Mouse (Mus musculus) midbrain, postnatal 0 days (tissue): ENCODE data around the gene Epsti1. TPM values are rescaled to one million over a fixed set of nuclear protein-coding genes. Genes with fewer than 3 reads are reported as not detected.

Source experiments
- ATAC-seq: fragments of 200-750 bp; cut with Nextera tagmentation; 2 replicates; pipeline ENCODE4 v1.8.0; 2017; ENCODE audit warnings: moderate number of reproducible peaks, mild to moderate bottlenecking, moderate TSS enrichment, moderate library complexity; ENCODE audit not compliant: low FRiP score
- DNase-seq: peaks from one replicate; pipeline ENCODE4 v3.0.0-alpha.2; 2015; ENCODE audit warnings: low spot score
- H3K27ac ChIP-seq: fragments of 300-500 bp; sonication (generic); 2 replicates; pipeline ENCODE4 v1.5.1; 2014; ENCODE audit warnings: low read depth, mild to moderate bottlenecking, low read length, mixed read lengths
- H3K27me3 ChIP-seq: fragments of 300-500 bp; sonication (generic); 2 replicates; pipeline ENCODE4 v1.6.1; 2014; ENCODE audit warnings: low read length, control low read depth, mixed read lengths; ENCODE audit not compliant: insufficient read depth
- H3K36me3 ChIP-seq: fragments of 300-500 bp; sonication (generic); 2 replicates; pipeline ENCODE4 v1.6.1; 2014; ENCODE audit warnings: low read length, control low read depth, mixed read lengths; ENCODE audit not compliant: insufficient read depth
- H3K4me1 ChIP-seq: fragments of 300-500 bp; sonication (generic); 2 replicates; pipeline ENCODE4 v1.6.1; 2014; ENCODE audit warnings: mild to moderate bottlenecking, control low read depth, antibody characterized with exemption, low read length, mixed read lengths; ENCODE audit not compliant: insufficient read depth
- H3K4me2 ChIP-seq: fragments of 300-500 bp; sonication (generic); 2 replicates; pipeline ENCODE4 v1.6.1; 2014; ENCODE audit warnings: low read depth, mild to moderate bottlenecking, low read length, mixed read lengths; ENCODE audit not compliant: poor library complexity, severe bottlenecking
- H3K4me3 ChIP-seq: fragments of 300-500 bp; sonication (generic); 2 replicates; pipeline ENCODE4 v1.5.1; 2014; ENCODE audit warnings: low read depth, mild to moderate bottlenecking, low read length, moderate library complexity
- H3K9ac ChIP-seq: fragments of 300-500 bp; sonication (generic); replicated peaks from 2 replicates; pipeline ENCODE4 v1.6.1; 2014; ENCODE audit warnings: mild to moderate bottlenecking, low read length, moderate library complexity, mixed read lengths; ENCODE audit not compliant: poor library complexity, severe bottlenecking
- H3K9me3 ChIP-seq: fragments of 300-500 bp; sonication (generic); 2 replicates; pipeline ENCODE4 v1.6.1; 2016; ENCODE audit warnings: low read length, control low read depth
- CTCF ChIP-seq: IDR thresholded peaks from 2 replicates; pipeline ENCODE4 v1.5.1; 2016; ENCODE audit warnings: antibody characterized with exemption, mild to moderate bottlenecking
- WGBS: fragments of 180-500 bp; shearing (Covaris S2); extraction: QIAGEN DNeasy Blood & Tissue Kit; methylation state at CpG from one replicate; pipeline ENCODE4 v1.1.7; 2014; 5-methylcytosine and 5-hydroxymethylcytosine counted together
- polyA plus RNA-seq: library from polyadenylated mRNA; unstranded; fragments of >200 nt; fragmentation: Nextera tagmentation; extraction: Ambion mirVana; gene quantifications from 2 replicates; pipeline ENCODE4 v1.2.1, GENCODE M21; 2015
- total RNA-seq: library from RNA; depleted of rRNA; stranded (reverse); fragments of >200 nt; gene quantifications from 2 replicates; pipeline ENCODE4 v1.2.3, GENCODE M21; 2014

The Epsti1 gene
- total and polyA plus RNA-seq, 2 experiments from 2014 or later: 0.68 to 1.0 TPM

DNA sequence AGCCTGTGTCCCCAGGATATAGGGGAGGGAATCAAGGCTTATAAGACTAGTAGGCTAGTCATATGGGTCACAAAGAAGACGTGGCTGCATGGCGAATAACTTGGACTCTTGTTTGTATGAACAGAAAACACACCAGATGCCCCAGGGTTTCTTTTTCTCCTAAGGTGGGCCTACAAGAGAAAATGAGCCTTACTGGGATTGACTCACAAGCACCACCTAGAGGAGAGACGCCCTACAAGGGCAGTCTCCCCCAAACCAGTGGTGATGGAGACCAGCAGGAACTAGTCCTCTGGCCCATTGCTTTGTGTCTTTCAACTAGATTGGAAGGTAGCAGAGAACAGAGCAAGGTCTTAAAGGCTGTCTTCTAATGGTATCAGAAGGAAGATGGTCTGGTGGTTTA is 22.7 kb downstream of the Epsti1 start:
- Histone ChIP-seq H3K27me3 (no peaks in the 10 kb centered on the region), H3K9me3 (no peaks in the 10 kb centered on the region), H3K4me3 (no peak overlapping the region), H3K27ac (no peak overlapping the region), H3K4me1 (no peaks in the 10 kb centered on the region), H3K4me2 (no peak overlapping the region), H3K36me3 (no peaks in the 10 kb centered on the region), H3K9ac (no peak overlapping the region)
- TF ChIP-seq CTCF: peak; percentile 54
- WGBS: 43% methylated on average over 3 of the region's 3 CpGs
- DNase-seq (no peak), ATAC-seq (no peak)

DNA sequence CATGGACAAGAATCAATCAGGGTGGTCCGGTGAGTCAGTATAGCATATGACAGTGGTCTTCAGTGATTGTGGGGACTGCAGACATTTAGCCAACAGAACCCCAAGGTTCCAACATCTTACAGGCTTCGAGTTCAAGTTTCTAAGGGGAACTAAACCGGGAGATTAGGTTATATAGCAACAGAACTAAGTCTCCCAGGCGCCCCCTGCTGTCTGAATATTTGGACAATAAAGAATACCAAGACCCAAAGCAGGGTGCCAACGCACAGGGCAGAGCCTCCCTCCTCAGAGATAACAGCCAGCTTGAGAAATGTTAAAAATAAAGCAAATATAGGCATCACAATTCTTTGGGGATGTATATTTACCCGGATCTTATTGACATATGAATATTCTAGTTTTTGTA is 24.0 kb downstream of the Epsti1 start:
- 46% methylated on average over 6 of the region's 6 CpGs for WGBS
- H3K4me1 ChIP-seq: no peaks in the 10 kb centered on the region
- H3K4me2 ChIP-seq: no peak overlapping the region
- ATAC-seq: no peak
- no peaks in the 10 kb centered on the region for H3K27me3 ChIP-seq
- peak; percentile 74 for DNase-seq
- no peak overlapping the region for H3K4me3 ChIP-seq
- peak; percentile 55 for TF ChIP-seq CTCF
- H3K9ac ChIP-seq: no peak overlapping the region
- H3K36me3 ChIP-seq: no peaks in the 10 kb centered on the region
- H3K27ac ChIP-seq: no peak overlapping the region
- no peaks in the 10 kb centered on the region for H3K9me3 ChIP-seq

DNA sequence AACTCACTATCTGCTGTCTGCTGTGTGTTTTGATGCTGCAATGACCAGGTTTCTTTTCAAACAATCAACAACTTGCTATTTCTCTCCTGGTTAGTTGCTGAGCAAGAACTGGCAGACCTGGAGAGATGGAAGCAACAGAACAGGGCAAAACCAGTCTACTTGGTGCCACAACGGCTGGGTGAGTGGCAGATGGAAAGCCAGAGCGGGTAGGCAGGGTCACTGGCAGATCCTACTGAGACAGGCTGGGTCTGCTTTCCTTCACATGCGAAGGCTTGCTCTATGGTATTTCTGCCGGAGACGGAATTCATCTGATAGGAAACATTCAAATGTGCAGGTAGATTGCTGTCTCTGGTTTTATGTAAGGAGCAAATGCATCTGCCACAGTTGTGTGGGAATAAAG is 24.6 kb downstream of the Epsti1 start:
- no peak for ATAC-seq

DNA sequence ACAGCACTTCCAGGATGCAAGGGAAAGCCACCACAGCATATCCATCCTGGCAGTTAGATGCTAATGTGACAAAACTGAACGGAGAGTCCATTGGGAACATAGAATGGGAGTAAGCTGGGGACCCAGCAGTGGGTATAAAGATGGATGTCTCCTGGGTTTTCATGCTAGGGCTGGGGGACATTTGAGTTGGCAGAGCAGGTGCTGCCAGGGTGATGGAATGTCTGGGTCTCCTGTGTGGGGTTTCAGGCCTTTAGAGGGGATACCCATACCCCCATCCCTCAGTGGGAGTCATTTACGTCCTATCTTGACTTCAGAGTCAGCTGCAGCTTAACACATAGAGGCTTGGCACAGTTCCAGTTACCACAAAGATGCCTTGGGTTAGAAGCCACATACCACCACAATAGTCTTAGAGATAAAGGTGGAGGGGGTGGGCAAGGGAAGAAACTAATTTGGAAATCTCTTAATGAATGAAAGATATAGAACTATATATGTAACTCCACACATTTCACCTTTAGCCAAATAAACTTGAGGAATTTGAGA is 25.2 kb downstream of the Epsti1 start:
- no peak overlapping the region for H3K9ac ChIP-seq
- H3K27me3 ChIP-seq: no peaks in the 10 kb centered on the region
- no peaks in the 10 kb centered on the region for H3K4me1 ChIP-seq
- no peaks in the 10 kb centered on the region for H3K9me3 ChIP-seq
- H3K4me3 ChIP-seq: no peak overlapping the region
- no peaks in the 10 kb centered on the region for H3K36me3 ChIP-seq
- no peak overlapping the region for H3K27ac ChIP-seq
- DNase-seq (no peak), ATAC-seq (no peak)
- 58% methylated on average over 2 of the region's 2 CpGs for WGBS
- H3K4me2 ChIP-seq: no peak overlapping the region
- TF ChIP-seq CTCF: no peak

More for the DNA sequence above, 24.6 kb downstream of the Epsti1 start:
- DNase-seq: no peak
- no peak overlapping the region for H3K4me3 ChIP-seq
- no peak overlapping the region for H3K27ac ChIP-seq
- no peak overlapping the region for H3K9ac ChIP-seq
- WGBS: 93% methylated on average over 5 of the region's 5 CpGs
- H3K4me2 ChIP-seq: no peak overlapping the region
- H3K27me3 ChIP-seq: no peaks in the 10 kb centered on the region
- no peaks in the 10 kb centered on the region for H3K4me1 ChIP-seq
- TF ChIP-seq CTCF: no peak
- no peaks in the 10 kb centered on the region for H3K36me3 ChIP-seq
- no peaks in the 10 kb centered on the region for H3K9me3 ChIP-seq

DNA sequence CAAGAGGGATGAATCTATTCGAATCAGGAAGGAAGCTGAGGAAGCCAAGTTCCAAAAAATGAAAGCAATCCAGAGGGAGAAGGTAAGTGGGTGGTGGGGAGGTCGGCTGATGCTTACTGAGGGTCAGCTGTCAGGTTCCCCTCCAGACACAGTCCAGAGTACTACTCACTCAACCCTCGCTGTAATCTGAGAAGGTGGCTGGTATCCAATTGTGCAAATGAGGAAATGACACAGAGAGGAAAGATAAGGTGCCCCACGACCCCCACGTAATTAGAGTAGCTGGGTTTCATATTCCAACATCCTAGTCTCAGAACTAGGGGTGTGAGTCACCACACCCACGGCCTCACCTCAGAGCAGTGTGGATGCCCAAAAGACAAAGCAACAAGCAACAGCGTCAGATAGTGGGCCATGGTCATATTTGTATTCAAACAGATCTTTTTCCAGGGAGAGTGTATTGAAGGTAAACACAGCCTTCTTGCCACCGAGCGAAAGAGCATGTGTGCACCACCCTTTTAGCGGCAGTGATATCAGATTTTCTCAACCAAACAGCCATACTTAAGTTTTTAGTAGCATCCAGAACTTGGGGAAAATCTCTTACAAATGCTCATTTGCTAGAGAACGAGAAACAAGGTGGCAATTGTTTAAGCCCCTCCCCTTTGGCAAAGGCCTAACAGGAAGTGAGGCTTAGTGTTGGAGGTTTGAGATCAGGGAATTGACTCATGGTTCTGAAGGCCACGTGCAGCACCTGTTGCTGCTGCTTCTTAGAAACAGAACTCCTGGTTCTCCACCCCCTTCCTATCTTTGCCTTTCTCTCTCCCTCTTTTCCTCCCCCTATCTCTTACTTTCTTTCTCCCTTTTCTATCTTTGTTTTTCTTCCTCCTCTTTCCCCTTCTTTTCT is 28.4 kb downstream of the Epsti1 start:
- Histone ChIP-seq H3K27me3 (no peaks in the 10 kb centered on the region), H3K9ac (no peak overlapping the region), H3K27ac (no peak overlapping the region), H3K36me3 (no peaks in the 10 kb centered on the region), H3K4me1 (no peaks in the 10 kb centered on the region), H3K9me3 (no peaks in the 10 kb centered on the region), H3K4me3 (no peak overlapping the region), H3K4me2 (no peak overlapping the region)
- no peak for TF ChIP-seq CTCF
- 67% methylated on average over 12 of the region's 12 CpGs for WGBS
- DNase-seq: no peak
- no peak for ATAC-seq

DNA sequence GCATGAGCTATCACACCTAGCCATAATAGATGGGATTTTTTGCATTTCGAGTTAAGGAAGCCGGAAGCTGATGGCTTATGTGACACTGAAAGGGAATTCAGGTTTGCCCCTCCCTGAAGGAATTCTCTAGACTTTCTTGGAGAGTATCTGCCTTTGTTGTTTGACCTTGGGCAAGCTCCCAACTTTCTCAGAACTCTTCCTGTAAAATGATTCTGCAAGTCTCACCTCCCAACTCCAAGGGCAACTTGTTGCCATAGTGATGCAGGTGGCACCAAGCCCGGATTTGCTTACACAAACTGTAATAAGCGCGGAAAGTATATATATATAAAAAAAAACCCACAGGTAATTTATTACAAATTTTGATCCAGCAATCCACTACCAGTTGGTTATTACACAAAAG is 29.2 kb downstream of the Epsti1 start:
- Histone ChIP-seq H3K4me3 (no peak overlapping the region), H3K27ac (no peak overlapping the region), H3K4me2 (no peak overlapping the region), H3K36me3 (no peaks in the 10 kb centered on the region), H3K9ac (no peak overlapping the region), H3K27me3 (no peaks in the 10 kb centered on the region), H3K9me3 (no peaks in the 10 kb centered on the region), H3K4me1 (no peaks in the 10 kb centered on the region)
- no peak for TF ChIP-seq CTCF
- WGBS: 83% methylated on average over 5 of the region's 5 CpGs
- peak; percentile 30 for DNase-seq
- ATAC-seq: no peak
